Mouse (Mus musculus): ENCODE results near the gene Rhd.

The Rhd gene

DNA sequence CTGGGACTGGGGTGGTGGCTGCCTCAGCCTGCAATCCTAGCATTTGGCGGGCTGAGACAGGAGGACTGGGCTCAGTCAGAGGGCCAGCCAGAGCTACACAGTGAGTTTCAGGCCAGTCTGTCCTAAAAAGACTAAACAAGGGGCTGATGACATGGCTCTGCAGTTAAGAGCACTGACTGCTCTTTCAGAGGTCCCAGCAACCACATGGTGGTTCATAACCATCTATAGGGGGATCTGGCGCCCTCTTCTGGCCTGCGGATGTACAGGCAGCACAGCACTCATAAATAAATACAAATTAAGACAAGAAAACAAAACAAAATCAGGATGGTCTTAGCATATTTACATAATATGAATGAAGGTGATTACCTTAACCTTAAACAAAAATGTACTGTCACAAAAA is 49.1 kb downstream of the Rhd start:
- peak; percentile 85 for DNase-seq

DNA sequence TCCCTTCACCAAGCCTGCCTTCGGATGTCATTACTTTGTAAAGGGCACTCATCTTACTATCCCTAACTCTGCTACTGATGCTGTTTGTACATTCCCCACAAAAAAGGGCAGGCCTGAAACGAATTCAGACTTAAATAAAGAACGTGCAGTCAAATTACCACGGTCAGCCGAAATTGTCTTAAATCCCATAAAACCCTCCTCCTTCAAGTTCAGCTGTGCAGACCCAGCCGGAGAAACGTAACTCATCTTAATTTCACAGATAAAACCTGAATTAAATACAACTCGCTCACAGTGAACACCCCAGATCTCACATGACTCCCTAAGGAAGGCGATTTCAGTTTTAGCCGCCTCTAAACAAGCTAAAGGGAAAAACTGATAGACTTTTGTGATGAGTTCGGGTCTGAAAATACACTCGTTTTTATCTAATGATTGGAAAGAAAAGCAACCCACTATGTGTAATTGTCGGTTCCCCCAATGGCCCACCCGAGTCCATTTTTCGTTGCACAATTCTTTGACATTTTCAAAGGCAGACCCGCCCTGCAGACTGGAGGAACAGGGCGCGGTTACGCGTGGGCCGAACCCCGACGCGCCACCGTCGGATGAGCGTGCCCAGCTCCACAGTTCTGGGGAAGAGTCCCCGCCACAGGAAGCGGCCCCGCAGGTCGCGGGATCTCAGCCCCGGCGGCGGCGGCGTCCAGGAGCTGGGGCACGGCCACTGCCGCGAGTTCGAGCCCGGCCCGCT is 50.0 kb downstream of the Rhd start:
- DNase-seq = no peak

DNA sequence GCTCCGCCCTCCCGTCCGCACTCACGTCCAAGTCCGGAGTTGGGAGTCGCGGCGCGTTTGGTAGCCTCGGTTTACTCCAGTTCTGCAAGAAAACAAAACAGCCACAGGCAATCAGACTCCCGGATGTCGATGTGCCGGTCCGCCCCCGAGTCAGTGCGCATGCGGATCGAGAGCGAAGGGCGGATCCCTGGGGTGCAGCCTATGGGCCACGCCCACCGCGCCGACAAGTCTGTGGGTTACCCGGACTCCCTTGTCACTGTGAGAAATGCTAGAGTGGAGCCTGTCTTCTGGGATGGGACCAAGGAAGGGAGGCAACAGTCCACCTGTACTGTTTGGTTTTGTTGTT is 50.5 kb downstream of the Rhd start, which contains the start of gene Tmem50a:
TSS of gene Tmem50a (minus strand) at position 161 of the 346 bp plus-strand sequence.
- peak; percentile 97 for DNase-seq

DNA sequence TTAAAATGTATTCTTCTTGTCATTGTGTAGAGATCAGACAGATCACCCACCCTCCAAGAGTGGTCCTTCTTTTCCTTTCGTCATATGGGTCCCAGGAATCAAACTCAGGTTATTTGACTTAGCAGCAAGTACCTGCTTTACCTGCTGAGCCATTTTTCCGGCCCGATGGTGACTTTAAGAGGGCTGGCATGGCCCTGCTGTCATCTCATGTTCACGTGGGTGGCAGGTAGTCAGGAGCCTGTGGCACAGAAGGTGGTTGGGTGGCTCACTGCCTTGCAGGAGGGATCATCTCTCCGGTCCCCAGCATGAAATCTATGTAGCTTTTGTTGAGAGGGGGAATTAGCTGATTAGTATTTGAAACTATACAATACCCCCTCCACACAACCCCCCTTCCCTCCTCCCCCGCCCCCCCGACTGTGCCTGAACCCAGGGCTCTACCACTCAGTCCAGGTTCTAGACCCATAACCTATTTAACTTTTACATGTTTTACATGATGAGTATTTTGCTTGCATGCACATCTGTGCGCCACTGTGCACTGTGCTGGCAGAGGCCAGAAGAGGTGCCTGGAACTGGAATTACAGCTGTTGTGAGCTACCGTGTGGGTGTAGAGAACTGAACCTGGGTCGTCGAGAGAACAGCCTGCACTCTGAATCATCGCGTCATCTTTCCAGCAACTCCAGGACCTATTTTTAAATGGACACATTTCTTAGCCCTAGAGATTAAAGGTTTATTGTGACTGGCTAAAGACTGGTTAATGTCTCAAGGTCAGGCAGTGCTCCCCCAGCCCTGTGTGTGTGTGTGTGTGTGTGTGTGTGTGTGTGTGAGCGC is 51.1 kb downstream of the Rhd start:
- no peak for DNase-seq

DNA sequence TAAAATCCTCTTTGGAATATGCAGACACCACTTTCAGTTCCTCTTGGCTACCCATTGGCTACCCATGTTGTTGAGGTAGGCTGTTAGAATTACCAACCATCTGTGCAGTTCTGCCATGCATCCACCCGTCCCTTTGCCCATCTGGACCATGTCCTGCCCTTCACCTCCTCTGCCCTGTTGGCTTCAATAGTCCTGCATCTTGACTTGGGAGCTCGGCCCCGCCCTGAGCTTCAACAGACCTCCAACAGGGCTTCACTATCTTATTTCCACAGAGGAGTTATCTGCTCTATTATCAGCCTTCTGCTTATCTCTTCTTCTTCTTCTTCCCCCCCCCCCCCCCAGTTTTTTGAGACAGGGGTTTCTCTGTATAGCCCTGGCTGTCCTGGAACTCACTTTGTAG is 52.9 kb downstream of the Rhd start:
- DNase-seq = no peak

DNA sequence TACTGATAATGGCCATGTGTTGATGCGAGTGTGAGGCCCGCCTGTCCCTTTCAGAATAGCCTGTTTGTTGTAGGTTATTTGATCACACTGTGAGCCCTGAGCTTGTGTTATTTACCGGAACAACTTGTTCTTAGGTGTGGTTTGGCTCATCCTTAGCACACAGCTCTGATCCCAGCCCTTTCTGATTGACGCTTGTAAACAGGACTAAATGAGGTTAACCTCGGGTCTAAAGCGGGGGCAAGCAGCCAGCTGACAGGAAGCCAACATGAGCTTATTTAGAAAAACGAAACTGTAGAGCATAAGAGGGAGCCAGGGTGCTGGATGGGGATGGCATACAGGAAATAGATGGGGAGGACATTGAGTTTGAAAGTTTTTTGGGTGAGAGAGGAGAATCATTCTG is 54.0 kb downstream of the Rhd start:
- DNase-seq = peak; percentile 75

DNA sequence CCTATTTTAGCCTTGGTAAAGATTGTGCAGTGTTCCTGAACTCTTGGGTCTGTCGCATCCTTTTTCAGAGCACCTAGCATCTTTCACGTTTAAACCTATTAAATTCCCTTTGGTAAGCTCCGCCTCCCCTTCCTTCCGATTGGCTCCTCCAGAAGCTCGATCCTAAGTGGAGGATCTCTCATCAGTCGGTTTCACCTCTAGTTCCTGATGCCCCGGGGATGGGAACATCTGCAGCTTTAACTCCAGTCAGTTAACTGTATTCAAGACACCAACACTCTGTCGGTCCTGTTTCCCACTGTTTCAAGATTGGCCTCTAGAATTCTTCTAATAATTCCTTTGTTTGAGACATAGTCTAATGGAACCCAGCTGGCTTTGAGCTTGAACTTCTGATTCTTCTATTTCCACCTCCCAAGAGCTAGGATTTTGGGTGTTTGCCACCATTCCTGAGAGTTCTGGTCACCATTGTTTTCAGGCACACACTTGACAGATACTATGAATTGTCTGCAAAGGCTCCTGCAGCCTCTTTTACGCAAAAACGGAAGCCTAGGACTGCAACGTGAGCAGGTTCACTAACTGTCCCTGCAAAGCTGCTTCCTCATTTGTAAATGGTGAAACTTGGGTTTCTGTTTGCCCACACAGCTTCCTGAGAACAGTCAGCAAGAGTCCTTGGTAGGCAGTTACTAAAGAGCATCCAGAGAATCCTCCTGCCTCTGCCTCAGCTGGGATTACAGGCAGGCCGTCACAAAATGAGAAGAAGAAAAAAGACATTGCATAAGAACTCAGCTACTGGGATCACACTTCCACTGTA is 55.6 kb downstream of the Rhd start:
- no peak for DNase-seq

DNA sequence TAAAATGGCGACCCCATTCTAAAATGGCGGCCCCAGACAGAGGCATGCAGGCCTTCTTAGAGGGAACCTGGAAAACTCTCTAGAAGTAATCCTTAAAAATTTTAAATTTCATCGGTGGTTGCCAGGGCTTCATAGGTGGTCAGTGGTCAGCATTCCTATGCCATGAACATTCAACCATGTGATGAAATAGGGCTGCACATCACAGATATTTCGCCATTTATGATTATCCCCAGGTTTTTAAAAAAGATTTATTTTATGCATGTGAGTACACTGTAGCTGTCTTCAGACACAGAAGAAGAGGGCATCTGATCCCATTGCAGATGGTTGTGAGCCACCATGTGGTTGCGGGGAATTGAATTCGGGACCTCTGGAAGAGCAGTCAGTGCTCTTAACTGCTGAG is 56.3 kb downstream of the Rhd start:
- DNase-seq = no peak

DNA sequence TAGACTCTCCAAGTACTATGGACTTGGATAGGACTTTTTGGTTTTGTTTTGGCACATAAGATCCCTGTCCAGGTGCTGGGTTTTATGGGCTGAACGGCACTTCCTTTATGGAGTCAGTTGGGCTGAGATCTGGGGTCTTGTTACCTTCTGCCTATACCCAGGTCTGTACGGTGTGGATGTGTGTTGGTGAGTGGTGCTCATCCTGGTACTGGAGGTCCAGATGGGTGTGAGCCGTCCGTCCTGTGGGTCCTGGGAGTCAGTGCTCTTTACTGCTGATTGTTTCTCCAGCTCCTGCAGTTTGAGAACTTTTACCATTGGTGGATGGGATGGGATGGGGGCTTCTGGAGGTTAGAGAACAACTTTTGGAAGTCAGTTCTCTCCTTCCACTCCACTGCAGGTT is 57.4 kb downstream of the Rhd start:
- DNase-seq = no peak

DNA sequence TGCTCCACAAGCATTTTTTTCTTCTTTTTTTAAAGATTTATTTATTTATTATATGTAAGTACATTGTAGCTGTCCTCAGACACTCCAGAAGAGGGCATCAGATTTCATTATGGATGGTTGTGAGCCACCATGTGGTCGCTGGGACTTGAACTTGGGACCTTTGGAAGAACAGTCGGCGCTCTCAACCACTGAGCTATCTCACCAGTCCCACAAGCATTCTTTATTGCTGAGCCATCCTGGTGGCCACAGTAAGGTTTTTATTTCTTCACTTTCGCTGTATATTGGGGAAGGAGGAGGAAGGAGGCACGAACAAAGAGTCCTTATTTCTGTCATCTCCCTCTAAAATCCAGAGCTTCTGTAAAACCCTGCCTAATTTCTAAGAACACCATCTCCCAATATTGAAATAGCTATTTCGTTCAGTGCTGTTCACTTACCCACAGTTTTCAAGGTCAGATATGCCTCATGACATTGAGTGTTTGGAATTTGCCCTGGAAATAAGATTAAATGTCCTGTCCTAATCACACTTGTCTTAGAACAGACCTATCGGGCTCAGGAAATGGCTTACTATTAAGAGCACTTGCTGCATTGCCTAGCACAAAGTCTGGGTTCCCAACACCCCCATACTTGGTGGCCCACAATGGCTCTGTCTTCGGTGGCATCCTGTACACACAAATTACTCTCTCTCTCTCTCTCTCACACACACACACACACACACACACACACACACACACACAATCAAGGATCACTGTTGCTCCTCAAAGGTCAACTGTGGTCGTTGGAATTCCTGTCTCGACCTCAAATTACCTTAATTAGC is 58.0 kb downstream of the Rhd start:
- no peak for DNase-seq

DNA sequence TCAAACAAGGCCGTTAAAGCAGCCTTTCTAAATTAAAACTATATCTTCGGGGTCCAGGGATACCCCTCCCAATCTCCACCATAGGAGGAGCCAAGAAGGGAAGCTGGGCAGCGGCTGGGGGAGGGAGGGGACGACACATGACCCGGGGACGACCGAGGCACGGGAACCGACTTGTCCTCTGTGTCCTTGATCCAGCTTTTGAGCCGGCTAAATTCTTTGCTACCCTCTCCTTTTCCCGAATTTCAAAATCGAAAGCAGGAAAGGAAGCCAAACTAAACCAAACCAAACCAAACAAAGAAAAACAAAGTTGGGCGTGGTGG is 58.5 kb downstream of the Rhd start:
- DNase-seq = peak; percentile 88

DNA sequence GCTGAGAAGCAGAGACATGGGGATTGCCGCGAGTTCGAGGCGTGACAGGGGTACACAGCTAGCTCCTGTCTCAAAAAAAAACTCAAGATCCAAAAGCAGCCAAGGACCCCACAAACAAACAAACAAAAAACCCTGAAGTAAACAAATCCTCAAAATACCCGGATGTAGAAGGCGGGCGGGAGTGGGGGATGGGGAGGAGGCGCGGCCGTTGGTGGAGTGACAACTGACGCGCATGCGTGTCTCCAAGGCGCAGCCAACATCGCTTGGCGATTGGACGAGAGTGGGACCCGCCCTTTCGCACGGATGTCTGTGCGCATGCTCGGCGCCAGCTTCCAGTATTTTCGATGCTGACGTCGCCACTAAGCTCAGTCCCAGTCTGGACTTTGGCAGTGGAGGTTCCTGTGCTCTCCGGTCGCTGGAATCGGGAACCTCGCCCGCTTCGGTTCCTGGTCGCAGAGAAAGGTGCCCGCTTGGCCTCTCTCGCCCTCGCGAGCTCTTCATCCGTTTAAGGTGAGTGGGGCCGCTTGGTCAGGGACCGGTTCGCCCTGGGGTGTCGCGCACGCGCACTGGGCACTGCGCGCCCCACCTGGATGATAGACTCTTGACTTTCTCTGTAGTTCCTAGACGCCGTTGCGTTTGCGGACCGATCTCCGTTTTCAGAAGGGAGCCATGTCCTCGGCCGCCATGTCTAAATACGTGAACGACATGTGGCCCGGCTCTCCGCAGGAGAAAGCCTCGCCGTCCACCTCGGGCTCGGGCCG is 59.1 kb downstream of the Rhd start, which contains the start of gene Rsrp1:
TSS of gene Rsrp1 (plus strand) at position 335 of the 761 bp plus-strand sequence.
- DNase-seq = peak; percentile 99

DNA sequence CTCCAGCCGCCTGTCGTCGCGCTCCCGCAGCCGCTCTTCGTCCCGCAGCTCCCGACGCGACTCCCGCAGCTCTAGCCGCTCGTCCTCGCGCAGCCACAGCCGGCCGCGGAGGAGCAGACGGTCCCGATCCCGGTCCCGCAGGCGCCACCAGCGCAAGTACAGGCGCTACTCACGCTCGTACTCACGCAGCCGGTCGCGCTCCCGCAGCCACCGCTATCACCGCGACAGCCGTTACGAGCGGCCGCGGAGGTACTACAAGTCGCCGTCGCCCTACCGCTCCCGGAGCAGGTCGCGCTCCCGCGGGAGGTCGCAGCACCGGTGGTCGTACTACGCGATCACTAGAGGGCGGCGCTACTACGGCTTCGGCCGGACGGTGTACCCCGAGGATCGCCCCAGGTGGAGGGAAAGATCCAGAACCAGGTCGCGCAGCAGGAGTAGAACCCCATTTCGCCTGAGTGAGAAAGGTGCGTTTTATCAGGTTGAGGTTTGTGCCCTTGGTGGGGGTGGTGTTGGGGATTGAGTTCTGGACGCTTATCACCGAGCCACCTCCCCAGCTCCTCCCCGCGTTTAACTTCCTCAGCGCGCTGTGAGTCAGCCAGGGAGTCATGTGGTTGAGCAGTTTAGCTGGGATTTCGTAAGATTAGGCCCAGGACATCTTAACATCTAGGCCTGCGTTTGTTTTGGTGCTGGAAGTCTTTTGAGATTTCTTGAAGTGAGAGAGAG is 59.8 kb downstream of the Rhd start:
- DNase-seq = peak; percentile 67

DNA sequence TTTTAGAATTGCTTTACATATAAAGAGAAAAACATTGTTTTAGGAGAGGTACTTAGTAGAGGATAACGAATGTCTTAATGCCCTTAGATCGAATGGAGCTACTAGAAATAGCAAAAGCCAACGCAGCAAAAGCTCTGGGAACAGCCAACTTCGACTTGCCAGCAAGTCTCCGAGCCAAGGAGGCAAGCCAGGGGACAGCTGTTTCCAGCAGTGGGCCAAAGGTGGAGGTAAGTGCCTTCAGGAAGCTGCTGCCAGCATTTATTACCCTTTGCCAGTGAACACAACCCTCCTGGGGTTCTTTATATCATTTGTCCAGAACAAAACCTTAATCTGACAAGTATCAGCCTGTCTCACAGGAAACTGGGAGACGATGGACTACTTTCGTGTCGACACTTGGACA is 60.9 kb downstream of the Rhd start:
- peak; percentile 27 for DNase-seq

DNA sequence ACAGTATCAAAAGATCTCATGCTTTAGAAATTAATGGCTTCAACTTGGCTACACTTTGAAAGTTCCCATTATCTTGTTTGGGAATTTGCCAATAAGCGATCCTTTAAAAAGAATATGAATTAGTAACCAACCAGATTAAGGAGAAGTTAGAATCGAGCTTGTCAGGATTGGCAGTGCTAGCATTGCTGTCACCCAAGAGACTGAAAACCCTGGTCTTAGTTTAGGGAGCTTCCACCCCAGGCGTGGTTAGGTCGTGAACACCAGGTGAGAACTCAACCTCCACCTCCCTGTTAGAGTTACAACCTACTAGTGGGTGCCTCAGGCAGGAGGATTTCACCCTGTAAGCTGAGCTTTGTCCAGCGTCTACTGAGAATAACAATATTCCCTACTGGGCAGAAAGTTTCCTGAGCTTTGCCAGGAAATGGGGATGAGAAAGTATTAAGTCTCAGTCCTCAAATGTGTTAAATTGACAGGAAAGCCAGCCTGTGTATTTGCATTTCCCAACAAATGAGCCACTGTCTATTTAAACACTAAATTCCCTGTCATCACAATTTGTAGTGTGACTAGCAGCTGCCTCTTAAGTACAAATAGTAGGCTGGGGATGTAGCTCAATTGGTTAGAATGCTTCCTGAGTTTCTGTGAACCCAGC is 63.6 kb downstream of the Rhd start:
- no peak for DNase-seq

DNA sequence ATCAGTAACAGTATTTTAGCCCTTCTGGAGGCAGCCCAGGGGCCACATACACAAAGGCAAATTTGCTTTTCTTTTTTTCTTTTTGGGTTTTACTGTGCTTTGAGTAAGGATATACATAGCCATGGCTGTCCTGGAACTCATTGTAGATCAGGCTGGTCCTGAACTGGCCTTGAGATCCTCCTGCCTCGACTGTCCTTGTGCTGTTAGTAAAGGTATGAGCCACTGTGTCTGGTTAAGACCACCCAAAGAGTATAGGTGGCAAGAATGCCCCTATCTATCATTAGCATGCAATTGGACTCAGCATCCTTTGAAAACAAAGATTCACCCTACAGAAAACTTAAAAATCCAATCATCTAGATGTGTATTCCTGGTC is 64.1 kb downstream of the Rhd start:
- DNase-seq = no peak

DNA sequence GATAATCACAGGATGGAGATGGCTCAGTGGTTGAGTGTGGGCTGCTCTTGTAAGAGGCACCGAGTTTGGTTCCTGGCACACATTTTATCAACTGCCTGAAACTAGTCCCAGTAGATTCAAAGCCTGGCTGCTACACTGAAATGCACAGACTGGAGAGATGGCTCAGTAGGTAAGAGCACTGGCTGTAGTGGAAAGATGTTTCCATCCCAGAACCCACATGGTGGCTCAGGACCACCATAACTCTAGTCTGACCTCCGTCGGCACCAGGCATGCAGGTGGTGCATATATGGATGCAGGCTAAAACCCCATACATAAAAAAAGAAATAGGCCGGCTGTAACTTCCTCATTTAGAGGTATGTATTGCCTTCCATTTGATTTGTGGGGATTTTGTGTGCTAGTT is 65.2 kb downstream of the Rhd start:
- DNase-seq = no peak

DNA sequence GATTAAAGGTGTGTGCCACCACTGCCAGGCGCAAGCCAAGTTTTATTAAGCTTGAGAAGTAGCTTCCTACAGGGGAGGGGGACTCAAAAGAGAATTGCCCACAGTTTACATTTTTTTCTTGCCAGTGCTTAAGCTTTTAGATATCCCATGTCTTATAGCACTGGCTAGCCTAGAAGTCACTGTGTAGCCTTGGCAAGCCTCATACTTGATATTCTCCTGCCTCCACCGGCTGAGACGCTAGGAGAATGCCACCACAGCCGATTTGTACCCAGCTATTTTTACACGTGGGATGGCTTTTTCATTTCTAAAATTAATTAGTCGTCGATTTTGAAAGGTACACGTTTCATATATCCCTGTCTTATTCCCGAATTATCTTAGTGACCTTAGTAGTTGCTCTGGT is 65.9 kb downstream of the Rhd start:
- DNase-seq = no peak

DNA sequence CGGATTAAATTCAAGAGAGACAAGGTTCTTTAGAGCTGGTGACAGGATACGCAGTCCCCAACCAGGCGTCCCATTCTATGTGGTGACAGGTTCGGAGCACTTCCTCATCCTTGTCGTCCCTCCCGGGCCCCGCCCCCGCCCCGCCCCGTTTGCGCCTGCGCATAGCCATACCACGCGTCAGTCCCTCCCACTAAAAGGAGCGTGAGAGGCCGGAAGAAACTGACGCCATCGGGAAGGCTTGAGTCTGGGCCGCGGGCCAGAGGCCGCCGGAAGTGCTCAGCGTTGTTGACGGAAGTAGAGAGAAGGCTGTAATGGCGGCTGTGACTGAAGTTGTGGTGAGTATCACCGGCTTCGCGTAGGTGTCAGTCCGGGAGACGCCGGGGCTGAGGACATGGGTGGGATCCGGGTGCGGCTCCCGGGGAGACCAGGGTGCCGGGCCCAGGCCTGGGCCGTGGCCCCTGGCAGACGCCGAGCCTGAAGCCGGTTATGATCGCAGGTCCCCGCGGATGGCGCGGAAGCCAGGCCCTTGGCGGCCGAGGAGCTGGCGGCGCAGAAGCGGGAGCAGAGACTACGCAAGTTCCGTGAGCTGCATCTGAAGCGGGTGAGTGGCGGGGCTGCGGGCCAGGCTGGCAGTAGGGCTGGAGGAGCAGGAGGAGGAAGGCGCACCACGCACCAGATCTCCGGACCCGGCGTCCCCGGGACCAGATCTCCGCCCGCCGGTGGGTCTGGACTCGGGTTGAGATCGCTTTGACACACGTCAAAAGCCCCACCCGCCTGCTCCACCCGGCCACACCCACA is 66.5 kb downstream of the Rhd start, which contains the start of gene Syf2:
TSS of gene Syf2 (plus strand) at position 215 of the 798 bp plus-strand sequence.
- peak; percentile 98 for DNase-seq

Data from kidney, postnatal 10 days (tissue).